Mouse (Mus musculus) neural tube, embryonic 14.5 days (tissue): Measurements from ENCODE around the gene Ift88. TPM values are rescaled to one million over a fixed set of nuclear protein-coding genes. Genes with fewer than 3 reads are reported as not detected.

Experiments
- polyA plus RNA-seq: library from polyadenylated mRNA; unstranded; fragments of >200 nt; fragmentation: Nextera tagmentation; extraction: Ambion mirVana; gene quantifications from 2 replicates; pipeline ENCODE4 v1.2.1, GENCODE M21; 2014

The Ift88 gene
- polyA plus RNA-seq, 1 experiment from 2014 or later: 22.3 TPM

Other genes with a start within 250 kb of the Ift88 start
- 9.2 and 9.7 TPM in 2 replicates for gene Cryl1, start 25.5 kb upstream of the Ift88 start, polyA plus RNA-seq
- 3.1 TPM in 2 replicates for gene Il17d, start 100.7 kb downstream of the Ift88 start, polyA plus RNA-seq
- 101 and 109 TPM in 2 replicates for gene Eef1akmt1, start 147.6 kb downstream of the Ift88 start, polyA plus RNA-seq
- gene Xpo4, start 241.4 kb downstream of the Ift88 start, polyA plus RNA-seq: 17.5 and 18.0 TPM in 2 replicates